Comparison of ENCODE assay signal across 8 mouse cellular contexts in genomic region chr13:42300567-42300966, GRCm38 (mm10). TPM values are rescaled to one million over a fixed set of nuclear protein-coding genes. Genes with fewer than 3 reads are reported as not detected.
DNase-seq lines count a peak whose midpoint lies in the region; ATAC-seq lines count a peak whose summit lies in the region.

No protein-coding gene starts in this region.

- peak; percentile 86 for DNase-seq in ZHBTc4 (ENCODE audit: low read depth, low spot score)
- DNase-seq in cerebellum, postnatal 4 days (ENCODE audit: low spot score in 2 of 2), result peak; percentile 57 to 78
- peak; percentile 53 for DNase-seq in gastrocnemius, postnatal 25 days
- DNase-seq in left cerebral cortex, adult 9 months (ENCODE audit: low spot score in 2 of 2), result peak; percentile 19 to 81
- DNase-seq in right cerebral cortex, postnatal 25 days, result peak; percentile 66
- DNase-seq in urinary bladder, postnatal 36 days (ENCODE audit: low spot score in 2 of 2), result peak; percentile 66 to 80

- peak; percentile 52 for ATAC-seq in inflammation-experienced regulatory T-cells, adult 6 months
- peak; percentile 60; the same call in 1 of the 2 replicates for ATAC-seq in megakaryocyte, adult 5-6 weeks (ENCODE audit: poor library complexity, severe bottlenecking)

RNA-seq across cellular contexts. Expression of gene Edn1, which starts 0.7 kb away (rescaled TPM):
- total RNA-seq in gastrocnemius, postnatal 25 days (2021), result 1 to 10 TPM; 1.5 to 2.4 TPM
- not detected for polyA plus RNA-seq in inflammation-experienced regulatory T-cells, adult 6 months (2017; shearing (Covaris generic))
- 0.25 and 0.36 TPM in 2 replicates for total RNA-seq in megakaryocyte, adult 5-6 weeks (2015)
- not detected in 2 replicates for total RNA-seq in megakaryocyte, adult 5-6 weeks (2017)

Comparison
In these comparisons a context has a peak if more than half of its experiments do, and no peak if none do; other contexts are left out.
1. Peak in every context shown above with its lines: DNase-seq and ATAC-seq.